Mouse (Mus musculus) embryonic facial prominence, embryonic 13.5 days (tissue): ENCODE measurements around the gene Stom. TPM values are rescaled to one million over a fixed set of nuclear protein-coding genes. Genes with fewer than 3 reads are reported as not detected.

ENCODE experiments used
- polyA plus RNA-seq: library from polyadenylated mRNA; unstranded; fragments of >200 nt; fragmentation: Nextera tagmentation; extraction: Ambion mirVana; gene quantifications from 2 replicates; pipeline ENCODE4 v1.2.1, GENCODE M21; 2015

The Stom gene
- polyA plus RNA-seq, 1 experiment from 2014 or later = 22.0 TPM

Other genes starting within 250 kb of the Stom start
- 0.30 and 0.61 TPM in 2 replicates for gene AI182371, start 235.4 kb downstream of the Stom start, polyA plus RNA-seq
- 32.1 and 32.3 TPM in 2 replicates for gene Cntrl, start 227.5 kb downstream of the Stom start, polyA plus RNA-seq
- gene Rab14, start 135.9 kb downstream of the Stom start, polyA plus RNA-seq = 354 and 366 TPM in 2 replicates
- gene Gsn, start 80.6 kb downstream of the Stom start, polyA plus RNA-seq = 176 and 188 TPM in 2 replicates
- not detected in 2 replicates for gene 4930568D16Rik, start 30.8 kb upstream of the Stom start, polyA plus RNA-seq
- not detected in 2 replicates for gene 4930402F06Rik, start 60.2 kb upstream of the Stom start, polyA plus RNA-seq
- gene Ggta1, start 126.3 kb upstream of the Stom start, polyA plus RNA-seq = 16.7 and 18.8 TPM in 2 replicates
- gene Dab2ip, start 221.3 kb upstream of the Stom start, polyA plus RNA-seq = 53.2 and 54.5 TPM in 2 replicates